Comparison of ENCODE assay signal across 7 mouse cellular contexts in genomic region chr15:84450441-84451183, GRCm38 (mm10). TPM values are rescaled to one million over a fixed set of nuclear protein-coding genes. Genes with fewer than 3 reads are reported as not detected.
A peak's percentile ranks its signal among the peaks of the same experiment; 100 is the strongest.
DNase-seq lines count a peak whose midpoint lies in the region; ATAC-seq and TF ChIP-seq lines count a peak whose summit lies in the region.

No protein-coding gene starts in this region.

- DNase-seq in G1E (ENCODE audit: low spot score), result no peak
- DNase-seq in adrenal gland, postnatal 36 days, result peak; percentile 86 to 87
- DNase-seq in heart, postnatal 10 days, result peak; percentile 68 to 71
- DNase-seq in left cerebral cortex, postnatal 14 days (ENCODE audit: low spot score in 2 of 2), result peak; percentile 73 to 75
- peak; percentile 96 for DNase-seq in midbrain, embryonic 11.5 days (ENCODE audit: low spot score, missing footprints)
- peak; percentile 17 for DNase-seq in splenic B cell, adult 2 months (ENCODE audit: low read depth, low spot score)

- no peaks in the 10 kb centered on the region for H3K36me3 ChIP-seq in G1E (replicated peaks)
- H3K36me3 ChIP-seq in forebrain, embryonic 12.5 days (replicated peaks), result no peaks in the 10 kb centered on the region
- no peaks in the 10 kb centered on the region for H3K36me3 ChIP-seq in midbrain, embryonic 11.5 days (ENCODE audit: control insufficient read depth, insufficient read depth, low read length)
- no peaks in the 10 kb centered on the region for H3K36me3 ChIP-seq in splenic B cell, adult 2 months (ENCODE audit: control insufficient read depth, insufficient read depth, low read length, poor library complexity, severe bottlenecking)

- peak overlapping the region; percentile 46 for H3K4me2 ChIP-seq in forebrain, embryonic 12.5 days
- H3K4me2 ChIP-seq in midbrain, embryonic 11.5 days, result peak overlapping the region; percentile 43

- H3K9me3 ChIP-seq in G1E (replicated peaks), result peaks cover 95% of the 10 kb centered on the region
- H3K9me3 ChIP-seq in forebrain, embryonic 12.5 days, result no peaks in the 10 kb centered on the region
- no peaks in the 10 kb centered on the region for H3K9me3 ChIP-seq in midbrain, embryonic 11.5 days (ENCODE audit: control insufficient read depth, low read length)

- H3K4me3 ChIP-seq in G1E (ENCODE audit: low read depth, low read length), result peak overlapping the region; percentile 2; the same call in 1 of the 2 replicates
- H3K4me3 ChIP-seq in forebrain, embryonic 12.5 days (replicated peaks), result peak overlapping the region; percentile 2; the same call in 1 of the 2 replicates
- peak overlapping the region; percentile 14; the same call in 1 of the 2 replicates for H3K4me3 ChIP-seq in midbrain, embryonic 11.5 days (ENCODE audit: low read depth, low read length)

- TF ChIP-seq CTCF in G1E (IDR thresholded peaks at IDR 0.05; ENCODE audit: low read depth, low read length), result no peak

- intact Hi-C loops in heart, postnatal 10 days (cut with DNase I), result no loop called here
- intact Hi-C loops in left cerebral cortex, postnatal 14 days (cut with DNase I), result no loop called here

- H3K4me1 ChIP-seq in G1E (ENCODE audit: insufficient read depth, low read depth, low read length), result no peaks in the 10 kb centered on the region
- H3K4me1 ChIP-seq in forebrain, embryonic 12.5 days, result peaks cover 17% of the 10 kb centered on the region
- H3K4me1 ChIP-seq in midbrain, embryonic 11.5 days (ENCODE audit: control insufficient read depth, insufficient read depth, low read length), result peaks cover 13% of the 10 kb centered on the region

- H3K27ac ChIP-seq in forebrain, embryonic 12.5 days, result no peak overlapping the region
- no peak overlapping the region; the same call in 1 of the 2 replicates for H3K27ac ChIP-seq in midbrain, embryonic 11.5 days (ENCODE audit: low read depth, low read length)

- peak overlapping the region; percentile 21; the same call in 1 of the 2 replicates for H3K9ac ChIP-seq in forebrain, embryonic 12.5 days
- peak overlapping the region; percentile 44 for H3K9ac ChIP-seq in midbrain, embryonic 11.5 days (ENCODE audit: low read length)

- no peaks in the 10 kb centered on the region for H3K27me3 ChIP-seq in G1E (ENCODE audit: insufficient read depth, low read length)
- peaks cover 45% of the 10 kb centered on the region for H3K27me3 ChIP-seq in forebrain, embryonic 12.5 days
- peaks cover 10% of the 10 kb centered on the region for H3K27me3 ChIP-seq in midbrain, embryonic 11.5 days (ENCODE audit: control insufficient read depth, insufficient read depth, low read length)
- no peaks in the 10 kb centered on the region; the same call in 1 of the 2 replicates for H3K27me3 ChIP-seq in splenic B cell, adult 2 months (ENCODE audit: control insufficient read depth, insufficient read depth, low read length, poor library complexity, severe bottlenecking)

- ATAC-seq in G1E (ENCODE audit: extremely low read depth, insufficient number of reproducible peaks, low FRiP score, poor library complexity, severe bottlenecking), result no peak
- ATAC-seq in forebrain, embryonic 12.5 days (ENCODE audit: low FRiP score), result 0 out of 2 replicates have a peak, but pooled peaks have one; percentile 12
- peak; percentile 55 for ATAC-seq in midbrain, embryonic 11.5 days (ENCODE audit: low FRiP score)

- WGBS in forebrain, embryonic 12.5 days, result 1% methylated on average over 21 of the region's 21 CpGs
- 1% methylated on average over 21 of the region's 21 CpGs for WGBS in midbrain, embryonic 11.5 days

RNA-seq across cellular contexts. Expression of gene Shisal1, which starts 3.7 kb away (rescaled TPM):
- total RNA-seq in G1E (2014; fragmentation: Nextera tagmentation), result not detected in 2 replicates
- 0.05 TPM in 1 of 2 replicates, not detected in the other for total RNA-seq in G1E (2017)
- not detected in 2 replicates for polyA plus RNA-seq in G1E (2012)
- 1 to 10 TPM in 1 of 2 experiments, under 1 TPM in 1; 0.63 to 1.1 TPM for total RNA-seq in adrenal gland, postnatal 36 days (2021)
- polyA plus RNA-seq in forebrain, embryonic 12.5 days (2016; fragmentation: Nextera tagmentation; extraction: Ambion mirVana), result 8.7 and 9.2 TPM in 2 replicates
- 1 to 10 TPM; 2.2 to 2.3 TPM for total RNA-seq in heart, postnatal 10 days (2021)
- total RNA-seq in left cerebral cortex, postnatal 14 days (2021), result 10 to 100 TPM; 45.8 to 57.1 TPM
- 7.8 and 8.3 TPM in 2 replicates for polyA plus RNA-seq in midbrain, embryonic 11.5 days (2014; fragmentation: Nextera tagmentation; extraction: Ambion mirVana)

Comparison
In these comparisons a context has a peak if more than half of its experiments do, and no peak if none do; other contexts are left out.
1. RNA of gene Shisal1, which starts 3.7 kb away (total RNA-seq): 45.8 to 57.1 TPM in left cerebral cortex, postnatal 14 days; 2.2 to 2.3 TPM in heart, postnatal 10 days, 0.63 to 1.1 TPM in adrenal gland, postnatal 36 days and 0.05 TPM in G1E; every median in the first group is over 10 times any median in the second.
2. Peak in every context shown above with its lines, with median percentiles within 50 percentile points of each other: H3K4me3 ChIP-seq.